Comparison of ENCODE assay signal across 11 mouse cellular contexts in the genomic region with DNA sequence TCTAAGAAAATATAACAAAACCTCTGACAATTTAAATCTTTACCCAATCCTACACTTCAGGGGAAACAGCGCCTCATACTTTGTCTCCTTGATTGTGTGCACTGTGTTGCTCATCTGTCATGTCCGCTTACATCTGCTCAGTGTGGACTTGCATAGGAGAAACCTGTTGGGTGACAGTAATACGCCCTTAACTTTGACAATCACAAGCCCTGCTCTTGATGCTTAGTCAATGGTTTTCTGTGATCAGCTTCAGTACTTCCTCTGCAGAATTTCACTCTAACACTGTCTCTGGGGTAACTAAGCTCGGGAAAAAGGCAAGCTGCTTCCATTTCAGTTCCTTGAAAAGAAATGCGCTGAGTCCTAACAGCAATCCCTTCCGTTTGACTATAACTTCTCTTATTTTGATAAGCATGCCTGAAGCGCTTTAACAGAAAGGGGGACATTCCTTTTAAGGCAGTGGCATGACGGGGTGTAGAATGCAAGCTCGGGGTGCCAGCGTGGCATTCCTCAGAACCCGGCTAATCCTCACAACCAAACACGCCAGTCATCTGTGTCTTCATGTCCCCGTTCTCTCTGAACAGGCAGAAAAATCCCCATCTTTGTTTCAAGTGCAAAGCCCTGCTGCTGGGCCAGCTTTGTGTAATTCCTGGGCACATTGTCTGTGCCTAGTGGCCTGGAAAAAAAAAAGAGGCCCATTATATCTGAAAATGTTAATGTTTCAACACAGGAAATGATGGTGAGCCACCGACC.
DNase-seq lines count a peak whose midpoint lies in the region; ATAC-seq lines count a peak whose summit lies in the region.
"Had no signal": no experiment of that assay in that cellular context is flagged by ENCODE, and none has a peak within 500 bp of the region (broad histone marks: within the 10 kb centered on the region; RNA-seq: fewer than 3 reads in every experiment).

No protein-coding gene starts in this region.

- H3K36me3 ChIP-seq in neural tube, embryonic 11.5 days (ENCODE audit: control insufficient read depth, insufficient read depth, low read length): no peaks in the 10 kb centered on the region
- H3K36me3 ChIP-seq in forebrain, embryonic 13.5 days (ENCODE audit: poor library complexity, severe bottlenecking): no peaks in the 10 kb centered on the region
- H3K36me3 ChIP-seq in midbrain, embryonic 10.5 days: no peaks in the 10 kb centered on the region

- H3K4me1 ChIP-seq in neural tube, embryonic 11.5 days (ENCODE audit: control insufficient read depth, insufficient read depth, low read length): no peaks in the 10 kb centered on the region
- peaks cover 15% of the 10 kb centered on the region for H3K4me1 ChIP-seq in forebrain, embryonic 13.5 days
- peaks cover 24% of the 10 kb centered on the region for H3K4me1 ChIP-seq in midbrain, embryonic 10.5 days

- H3K9me3 ChIP-seq in neural tube, embryonic 11.5 days (ENCODE audit: control insufficient read depth, low read length): no peaks in the 10 kb centered on the region
- H3K9me3 ChIP-seq in forebrain, embryonic 13.5 days (replicated peaks): no peaks in the 10 kb centered on the region
- H3K9me3 ChIP-seq in midbrain, embryonic 10.5 days (replicated peaks): 0 out of 2 replicates have a peak, but pooled peaks cover 4% of the 10 kb centered on the region

- H3K9ac ChIP-seq in neural tube, embryonic 11.5 days (ENCODE audit: low read length): no peak overlapping the region
- no peak overlapping the region for H3K9ac ChIP-seq in forebrain, embryonic 13.5 days
- H3K9ac ChIP-seq: liver, embryonic 14.5 days had no signal

- WGBS in neural tube, embryonic 11.5 days: 66% methylated on average over 14 of the region's 14 CpGs
- WGBS in forebrain, embryonic 13.5 days: 28% methylated on average over 14 of the region's 14 CpGs
- 50% methylated on average over 14 of the region's 14 CpGs for WGBS in midbrain, embryonic 10.5 days

- H3K27me3 ChIP-seq in neural tube, embryonic 11.5 days (ENCODE audit: control insufficient read depth, insufficient read depth, low read length): no peaks in the 10 kb centered on the region
- no peaks in the 10 kb centered on the region for H3K27me3 ChIP-seq in forebrain, embryonic 13.5 days
- H3K27me3 ChIP-seq in midbrain, embryonic 10.5 days (ENCODE audit: low read depth, poor library complexity, severe bottlenecking): no peaks in the 10 kb centered on the region

- intact Hi-C loops in heart, postnatal 10 days (cut with DNase I): no loop called here

- H3K4me2 ChIP-seq in neural tube, embryonic 11.5 days (ENCODE audit: low read depth): no peak overlapping the region
- peak overlapping the region; percentile 42 for H3K4me2 ChIP-seq in forebrain, embryonic 13.5 days

- ATAC-seq in neural tube, embryonic 11.5 days (ENCODE audit: insufficient read depth, low FRiP score, low TSS enrichment): peak; percentile 38; the same call in 1 of the 2 replicates
- ATAC-seq in forebrain, embryonic 13.5 days: peak; percentile 55

- no peak for DNase-seq in neural tube, embryonic 11.5 days (ENCODE audit: low spot score)
- DNase-seq in neural tube, embryonic 10.5 days (ENCODE audit: extremely low spot score, low spot score): no peak
- peak; percentile 31 for DNase-seq in midbrain, embryonic 10.5 days (ENCODE audit: low spot score)
- DNase-seq in B cell, adult 2 months: no peak
- DNase-seq in natural killer cell, adult 2 months (ENCODE audit: low spot score in 2 of 2): no peak
- DNase-seq in heart, postnatal 10 days: no peak
- DNase-seq: heart, adult 18-20 months; kidney, adult 8-10 months; thymus, adult 2 months had no signal

- H3K4me3 ChIP-seq in neural tube, embryonic 11.5 days (ENCODE audit: low read depth, low read length): no peak overlapping the region
- H3K4me3 ChIP-seq in forebrain, embryonic 13.5 days: no peak overlapping the region
- H3K4me3 ChIP-seq in midbrain, embryonic 10.5 days: peak overlapping the region; percentile 32; the same call in 1 of the 2 replicates

- H3K27ac ChIP-seq in neural tube, embryonic 11.5 days (ENCODE audit: low read depth, low read length): no peak overlapping the region
- H3K27ac ChIP-seq in forebrain, embryonic 13.5 days: no peak overlapping the region
- H3K27ac ChIP-seq in midbrain, embryonic 10.5 days (replicated peaks): peak overlapping the region; percentile 77
- H3K27ac ChIP-seq: liver, embryonic 14.5 days had no signal
